Mouse (Mus musculus): ENCODE measurements around the gene Cryl1. TPM values are rescaled to one million over a fixed set of nuclear protein-coding genes. Genes with fewer than 3 reads are reported as not detected.
A peak's percentile ranks its signal among the peaks of the same experiment; 100 is the strongest.

The Cryl1 gene
- total and polyA plus RNA-seq, 3 experiments: 17.8 to 22.0 TPM; not detected in 1

DNA sequence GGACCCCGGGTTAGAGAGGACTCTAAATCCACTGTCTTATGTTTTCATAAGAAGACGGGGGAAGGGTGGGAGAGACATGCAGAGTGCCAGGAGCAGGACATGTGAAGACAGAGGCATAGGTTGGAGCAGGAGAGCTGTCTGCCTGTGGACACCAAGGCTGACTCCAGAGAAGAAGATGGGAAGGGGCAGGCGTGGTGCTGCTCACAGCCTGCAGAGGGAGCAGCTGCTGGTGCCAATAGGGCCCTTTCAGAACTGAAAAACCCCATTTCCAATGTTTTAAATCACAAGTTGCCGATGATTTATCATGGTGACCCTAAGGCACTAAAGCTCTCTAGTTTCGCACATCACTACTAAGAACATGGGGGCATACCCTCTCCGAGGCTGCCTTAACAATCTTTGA, 63.5 kb downstream of the Cryl1 start:
- H3K36me3 ChIP-seq (ENCODE audit: control insufficient read depth in 1 of 2, insufficient read depth in 2 of 2, low read length in 2 of 2): no peaks in the 10 kb centered on the region
- no peaks in the 10 kb centered on the region for H3K27me3 ChIP-seq (ENCODE audit: control insufficient read depth in 1 of 2, insufficient read depth in 2 of 2, low read length in 2 of 2)
- DNase-seq (ENCODE audit: low read depth, low spot score): peak; percentile 25
- H3K27ac ChIP-seq (ENCODE audit: control insufficient read depth, low read depth, low read length): no peak overlapping the region
- H3K79me2 ChIP-seq (ENCODE audit: control insufficient read depth, insufficient read depth, low read length, poor library complexity): no peaks in the 10 kb centered on the region
- no peak overlapping the region for H3K4me3 ChIP-seq (ENCODE audit: control insufficient read depth in 1 of 2, insufficient read depth in 1 of 2, low read depth in 2 of 2, low read length in 2 of 2)
- no peaks in the 10 kb centered on the region for H3K4me1 ChIP-seq (ENCODE audit: control insufficient read depth in 1 of 2, insufficient read depth in 2 of 2, low read length in 2 of 2)
- TF ChIP-seq POLR2AphosphoS2 (IDR thresholded peaks at IDR 0.05; ENCODE audit: low read length) (no peak), CTCF (IDR thresholded peaks at IDR 0.05 in 2 of 3, conservative IDR thresholded peaks at IDR 0.05 in 1 of 3; ENCODE audit: control insufficient read depth in 1 of 3, insufficient read depth in 1 of 3, low read depth in 2 of 3, low read length in 3 of 3, poor library complexity in 1 of 3, severe bottlenecking in 1 of 3) (peak; percentile 50 to 64 (median 54)), RCOR1 (IDR thresholded peaks at IDR 0.05; ENCODE audit: low read depth, low read length) (no peak), ZMIZ1 (IDR thresholded peaks at IDR 0.05; ENCODE audit: low read depth, low read length) (no peak), SMC3 (IDR thresholded peaks at IDR 0.05; ENCODE audit: low read depth, low read length) (peak; percentile 53), RAD21 (IDR thresholded peaks at IDR 0.05; ENCODE audit: low read depth, low read length) (peak; percentile 21)
- no peak overlapping the region for H3K9ac ChIP-seq (ENCODE audit: control insufficient read depth, low read depth, low read length, poor library complexity, severe bottlenecking)
- H3K9me3 ChIP-seq (replicated peaks; ENCODE audit: insufficient read depth, low read length): no peaks in the 10 kb centered on the region

DNA sequence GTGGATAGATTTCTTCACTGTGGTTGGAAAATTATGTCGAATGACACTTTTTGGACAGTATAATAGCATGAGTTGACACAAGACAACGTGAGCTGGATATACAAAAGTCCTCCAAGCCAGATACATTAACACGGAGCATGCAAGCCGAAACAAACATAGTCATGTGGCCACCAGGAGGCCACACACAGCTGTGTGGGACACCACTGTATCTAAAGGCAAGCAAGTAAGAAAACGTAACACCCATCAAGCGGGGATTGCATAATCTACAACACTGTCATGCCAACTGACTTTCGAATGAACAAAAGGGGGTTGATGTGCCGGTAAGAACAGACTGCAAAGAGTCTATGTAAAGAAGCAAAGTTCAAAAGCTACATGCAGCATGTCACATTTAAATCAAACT, 65.8 kb downstream of the Cryl1 start:
- Histone ChIP-seq H3K27ac (ENCODE audit: control insufficient read depth, low read depth, low read length) (no peak overlapping the region), H3K4me3 (ENCODE audit: control insufficient read depth in 1 of 2, insufficient read depth in 1 of 2, low read depth in 2 of 2, low read length in 2 of 2) (no peak overlapping the region), H3K27me3 (ENCODE audit: control insufficient read depth in 1 of 2, insufficient read depth in 2 of 2, low read length in 2 of 2) (no peaks in the 10 kb centered on the region), H3K79me2 (ENCODE audit: control insufficient read depth, insufficient read depth, low read length, poor library complexity) (no peaks in the 10 kb centered on the region), H3K36me3 (ENCODE audit: control insufficient read depth in 1 of 2, insufficient read depth in 2 of 2, low read length in 2 of 2) (no peaks in the 10 kb centered on the region), H3K4me1 (ENCODE audit: control insufficient read depth in 1 of 2, insufficient read depth in 2 of 2, low read length in 2 of 2) (no peaks in the 10 kb centered on the region), H3K9ac (ENCODE audit: control insufficient read depth, low read depth, low read length, poor library complexity, severe bottlenecking) (no peak overlapping the region), H3K9me3 (replicated peaks; ENCODE audit: insufficient read depth, low read length) (no peaks in the 10 kb centered on the region)
- no peak for TF ChIP-seq E2F4 (IDR thresholded peaks at IDR 0.05; ENCODE audit: borderline replicate concordance, low read depth, low read length)
- TF ChIP-seq RAD21 (IDR thresholded peaks at IDR 0.05; ENCODE audit: low read depth, low read length): no peak
- TF ChIP-seq ZMIZ1 (IDR thresholded peaks at IDR 0.05; ENCODE audit: low read depth, low read length): no peak
- no peak for TF ChIP-seq TAL1 (IDR thresholded peaks at IDR 0.05; ENCODE audit: low read length)
- TF ChIP-seq MYB (IDR thresholded peaks at IDR 0.05; ENCODE audit: low read depth, low read length): no peak
- no peak for TF ChIP-seq CHD1 (IDR thresholded peaks at IDR 0.05; ENCODE audit: low read depth, low read length)
- no peak for TF ChIP-seq SMC3 (IDR thresholded peaks at IDR 0.05; ENCODE audit: low read depth, low read length)
- TF ChIP-seq UBTF (IDR thresholded peaks at IDR 0.05; ENCODE audit: borderline replicate concordance, insufficient read depth, low read depth, low read length): no peak
- no peak for DNase-seq (ENCODE audit: low read depth, low spot score)

DNA sequence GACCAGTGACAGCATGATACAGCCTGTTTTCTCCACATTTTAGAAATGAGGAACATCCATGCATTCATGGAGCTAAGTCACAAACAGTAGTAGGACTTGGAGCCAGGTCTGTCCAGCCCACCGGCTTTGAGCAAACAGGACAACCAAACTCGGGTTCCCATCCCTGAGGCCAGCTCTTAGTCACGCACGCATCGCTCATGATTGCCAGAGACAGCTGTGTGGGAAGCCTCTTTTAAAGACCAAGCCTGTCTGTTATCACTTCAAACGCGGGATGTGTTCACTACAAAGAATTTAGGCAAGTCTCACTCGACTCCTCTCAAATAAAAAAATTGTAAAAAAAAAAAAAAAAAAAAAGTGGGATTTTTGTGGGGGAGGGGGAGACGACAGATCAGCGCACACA, 67.2 kb downstream of the Cryl1 start:
- no peaks in the 10 kb centered on the region for H3K4me1 ChIP-seq (ENCODE audit: control insufficient read depth in 1 of 2, insufficient read depth in 2 of 2, low read length in 2 of 2)

More for the DNA sequence above, 67.2 kb downstream of the Cryl1 start:
- Histone ChIP-seq H3K9me3 (replicated peaks; ENCODE audit: insufficient read depth, low read length) (no peaks in the 10 kb centered on the region), H3K27ac (ENCODE audit: control insufficient read depth, low read depth, low read length) (no peak overlapping the region), H3K4me3 (ENCODE audit: control insufficient read depth in 1 of 2, insufficient read depth in 1 of 2, low read depth in 2 of 2, low read length in 2 of 2) (no peak overlapping the region), H3K36me3 (ENCODE audit: control insufficient read depth in 1 of 2, insufficient read depth in 2 of 2, low read length in 2 of 2) (no peaks in the 10 kb centered on the region), H3K9ac (ENCODE audit: control insufficient read depth, low read depth, low read length, poor library complexity, severe bottlenecking) (no peak overlapping the region), H3K27me3 (ENCODE audit: control insufficient read depth in 1 of 2, insufficient read depth in 2 of 2, low read length in 2 of 2) (no peaks in the 10 kb centered on the region), H3K79me2 (ENCODE audit: control insufficient read depth, insufficient read depth, low read length, poor library complexity) (no peaks in the 10 kb centered on the region)
- TF ChIP-seq MXI1 (IDR thresholded peaks at IDR 0.05; ENCODE audit: low read depth, low read length): no peak
- TF ChIP-seq MAZ (IDR thresholded peaks at IDR 0.05; ENCODE audit: low read depth, low read length): no peak
- no peak for TF ChIP-seq NELFE (IDR thresholded peaks at IDR 0.05; ENCODE audit: low read depth, low read length)
- TF ChIP-seq ZKSCAN1 (IDR thresholded peaks at IDR 0.05; ENCODE audit: low read depth, low read length): no peak
- TF ChIP-seq RAD21 (IDR thresholded peaks at IDR 0.05; ENCODE audit: low read depth, low read length): no peak
- TF ChIP-seq MAX (IDR thresholded peaks at IDR 0.05; ENCODE audit: low read length): no peak
- no peak for TF ChIP-seq TBP (IDR thresholded peaks at IDR 0.05; ENCODE audit: low read depth, low read length)
- no peak for TF ChIP-seq MYC (IDR thresholded peaks at IDR 0.05; ENCODE audit: low read depth, low read length)
- TF ChIP-seq UBTF (IDR thresholded peaks at IDR 0.05; ENCODE audit: borderline replicate concordance, insufficient read depth, low read depth, low read length): no peak
- TF ChIP-seq ZC3H11A (IDR thresholded peaks at IDR 0.05; ENCODE audit: low read depth, low read length): no peak
- TF ChIP-seq USF1 (IDR thresholded peaks at IDR 0.05; ENCODE audit: low read depth, low read length): no peak
- TF ChIP-seq CHD1 (IDR thresholded peaks at IDR 0.05; ENCODE audit: low read depth, low read length): no peak
- TF ChIP-seq NRF1 (IDR thresholded peaks at IDR 0.05; ENCODE audit: insufficient read depth, low read depth, low read length, poor library complexity, severe bottlenecking): no peak
- TF ChIP-seq ELF1 (IDR thresholded peaks at IDR 0.05; ENCODE audit: low read depth, low read length): no peak
- DNase-seq (ENCODE audit: low read depth, low spot score): no peak

Measured in MEL (cell line).